Mouse (Mus musculus) G1E (cell line): Measurements from ENCODE around the gene Mcam.

Source experiments
- CTCF ChIP-seq: IDR thresholded peaks from 2 replicates; pipeline ENCODE4 v1.5.1; 2012; ENCODE audit warnings: low read depth, low read length, inconsistent platforms, mixed read lengths
- TAL1 ChIP-seq: conservative IDR thresholded peaks from 2 replicates; pipeline ENCODE4 v1.6.1; 2012; ENCODE audit warnings: low read depth, low read length, inconsistent platforms, mixed read lengths

DNA sequence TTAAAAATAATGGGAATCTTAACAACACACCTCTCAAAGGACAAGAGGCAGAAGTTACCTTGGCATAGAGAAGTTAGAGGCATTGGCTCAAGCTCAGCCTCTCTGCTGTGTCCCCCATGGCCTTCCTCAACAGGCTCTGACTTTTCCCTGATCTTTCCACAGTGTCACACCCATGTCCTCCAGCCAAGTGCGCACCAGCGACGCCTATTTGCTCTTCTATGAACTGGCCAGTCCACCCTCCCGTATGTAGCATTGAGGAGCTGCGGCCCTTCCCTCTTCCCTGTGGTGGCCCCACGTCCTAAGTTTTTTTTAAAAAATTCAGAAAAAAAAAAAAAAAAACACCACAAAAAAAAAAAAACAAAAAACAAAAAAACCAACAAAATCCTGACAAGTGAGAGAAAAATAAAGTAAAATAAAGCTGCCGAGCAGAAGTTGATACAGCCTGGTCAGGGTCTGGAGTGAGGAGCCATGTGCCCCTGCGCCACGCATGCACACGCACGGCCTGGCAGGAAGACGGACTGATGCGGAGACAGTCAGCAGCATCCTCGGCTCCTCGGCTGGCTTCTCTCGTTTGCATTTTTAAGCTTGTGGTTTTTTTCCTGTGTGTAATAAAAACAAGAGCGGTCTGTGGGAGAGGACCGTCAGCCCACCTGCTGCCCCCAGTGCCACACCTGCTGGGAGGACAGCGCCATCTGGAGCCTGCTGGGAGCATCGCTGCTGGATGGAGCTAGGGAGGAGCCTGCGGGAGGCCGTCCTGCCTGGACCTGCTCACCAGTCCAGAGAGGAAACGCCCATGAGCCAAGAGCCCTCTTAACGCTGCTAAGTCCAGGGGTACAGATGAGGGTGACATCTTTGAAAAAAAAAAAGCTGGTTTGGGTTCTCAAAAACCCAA lies 40.4 kb upstream of the Mcam start:
- no peak; the same call in 1 of the 2 replicates for TF ChIP-seq CTCF
- no peak for TF ChIP-seq TAL1
